Mouse (Mus musculus) layer of hippocampus, postnatal 14 days (tissue): Measurements from ENCODE around the gene Mlph. TPM values are rescaled to one million over a fixed set of nuclear protein-coding genes. Genes with fewer than 3 reads are reported as not detected.

Experiments used
- DNase-seq, 2 experiments: peaks; one replicate each; pipeline ENCODE4 v3.0.0; 2021 to 2022; ENCODE audit warnings: low spot score in 2 of 2, mixed read lengths in 1 of 2
- long read RNA-seq, 2 experiments: library from polyadenylated mRNA; stranded (forward); transcript quantifications; one replicate each; pipeline ENCODE4 v2.0.0; 2021
- total RNA-seq, 2 experiments: library from RNA; stranded (reverse); gene quantifications; 2 replicates each; pipeline ENCODE4 v1.2.3; 2021

Gene Mlph
- 1 to 10 TPM in 1 of 2 experiments, under 1 TPM in 1; 0.94 to 1.5 TPM for total RNA-seq
- long read RNA-seq, experiment 1, partial matches to known transcripts, result 0 of 1 reads
- long read RNA-seq, experiment 1, other reads (novel, unspliced or antisense), result 1 of 1 reads
- long read RNA-seq, experiment 2, partial matches to known transcripts, result 0 of 1 reads
- long read RNA-seq, experiment 2, other reads (novel, unspliced or antisense), result 1 of 1 reads

- DNase-seq, result peak in 1 of 2 experiments; percentile 29
Observed at GRCm38 (mm10) chr1:90914948-90915569, at the start of gene Mlph. Mlph (plus strand) TSS chr1:90915085.

GRCm38 (mm10) chr1:90866734-90867133, 48.2 kb upstream of the Mlph start:
- no peak for DNase-seq

- no peak for DNase-seq
Observed at GRCm38 (mm10) chr1:90870581-90870980, 44.3 kb upstream of the Mlph start.

GRCm38 (mm10) chr1:90875371-90875770, 39.5 kb upstream of the Mlph start:
- no peak for DNase-seq

GRCm38 (mm10) chr1:90875961-90876360, 38.9 kb upstream of the Mlph start:
- DNase-seq, result no peak

GRCm38 (mm10) chr1:90876486-90877270, 38.2 kb upstream of the Mlph start:
- no peak for DNase-seq

- no peak for DNase-seq
Observed at GRCm38 (mm10) chr1:90885771-90886460, 29.0 kb upstream of the Mlph start.

GRCm38 (mm10) chr1:90894521-90894920, 20.4 kb upstream of the Mlph start:
- DNase-seq, result no peak

- DNase-seq, result no peak
Observed at GRCm38 (mm10) chr1:90895004-90895403, 19.9 kb upstream of the Mlph start.

- no peak for DNase-seq
Observed at GRCm38 (mm10) chr1:90896281-90896680, 18.6 kb upstream of the Mlph start.

GRCm38 (mm10) chr1:90896741-90897361, 18.0 kb upstream of the Mlph start:
- DNase-seq, result peak; percentile 52 to 71

- DNase-seq, result no peak
Observed at GRCm38 (mm10) chr1:90898012-90898411, 16.9 kb upstream of the Mlph start.

- no peak for DNase-seq
Observed at GRCm38 (mm10) chr1:90899816-90900215, 15.1 kb upstream of the Mlph start.

- no peak for DNase-seq
Observed at GRCm38 (mm10) chr1:90900406-90900805, 14.5 kb upstream of the Mlph start.

- DNase-seq, result no peak
Observed at GRCm38 (mm10) chr1:90901246-90901645, 13.6 kb upstream of the Mlph start.

GRCm38 (mm10) chr1:90901681-90902208, 13.1 kb upstream of the Mlph start:
- no peak for DNase-seq

- no peak for DNase-seq
Observed at GRCm38 (mm10) chr1:90902751-90903150, 12.1 kb upstream of the Mlph start.

GRCm38 (mm10) chr1:90903211-90903945, 11.5 kb upstream of the Mlph start:
- no peak for DNase-seq

- DNase-seq, result peak in 1 of 2 experiments; percentile 52
Observed at GRCm38 (mm10) chr1:90903971-90904458, 10.9 kb upstream of the Mlph start.
